Mouse (Mus musculus): ENCODE measurements around the gene Rph3al. TPM values are rescaled to one million over a fixed set of nuclear protein-coding genes. Genes with fewer than 3 reads are reported as not detected.

Rph3al gene
- 1 to 10 TPM; 2.9 to 3.4 TPM for total RNA-seq (2021)
- long read RNA-seq, experiment 1, partial matches to known transcripts: 0 of 1 reads
- long read RNA-seq, experiment 1, other reads (novel, unspliced or antisense): 1 of 1 reads
- long read RNA-seq, experiment 2, partial matches to known transcripts: 0 of 1 reads
- long read RNA-seq, experiment 2, other reads (novel, unspliced or antisense): 1 of 1 reads

DNA sequence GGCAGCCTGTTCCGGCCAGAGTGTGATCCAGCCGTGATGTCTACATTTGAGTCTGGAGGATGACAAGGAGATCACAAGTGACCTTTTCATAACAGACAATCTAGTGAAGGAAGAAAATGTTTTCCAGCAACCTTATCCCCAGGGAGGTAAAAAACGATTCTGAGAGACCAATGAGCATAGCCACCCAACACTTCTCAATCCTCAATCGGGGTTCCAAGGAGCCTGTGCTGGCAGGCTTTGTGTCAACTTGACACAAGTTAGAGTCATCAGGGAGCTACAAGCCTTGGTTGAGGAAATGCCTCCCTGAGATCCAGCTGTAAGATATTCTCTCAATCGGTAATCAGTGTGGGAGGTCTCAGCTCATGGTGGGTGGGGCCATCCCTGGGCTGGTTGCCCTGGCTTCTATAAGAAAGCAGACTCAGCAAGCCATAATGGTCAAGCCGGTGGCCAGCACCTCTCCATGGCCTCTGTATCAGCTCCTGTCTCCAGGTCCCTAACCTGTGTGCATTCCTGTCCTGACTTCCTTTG is at the start of gene Rph3al:
Gene Rph3al (minus strand): TSS at position 51 of the 528 bp plus-strand sequence.
- intact Hi-C loops (cut with DNase I): no loop called here
- no peak for DNase-seq (ENCODE audit: low spot score in 2 of 2)

DNA sequence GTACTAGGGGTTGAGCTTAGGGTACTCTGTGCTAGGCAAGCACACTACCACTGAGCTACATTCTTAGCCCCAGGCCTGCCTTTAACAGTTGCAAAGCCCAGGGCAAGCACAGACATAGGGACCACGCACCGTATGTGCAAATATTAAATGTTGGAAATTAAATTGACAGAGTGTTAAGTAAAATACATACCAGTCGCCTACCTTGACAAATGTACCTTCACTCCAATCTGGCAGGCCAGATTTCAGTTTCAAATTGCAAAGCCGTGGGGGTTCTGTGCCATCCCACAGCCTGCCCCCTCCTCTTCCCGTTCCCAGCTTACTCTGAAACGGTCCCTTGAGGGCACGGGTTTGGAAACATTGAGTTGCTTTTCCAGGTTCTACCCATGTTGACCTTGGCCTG is 47.7 kb upstream of the Rph3al start:
- intact Hi-C loops (cut with DNase I): no loop called here
- DNase-seq (ENCODE audit: low spot score in 2 of 2): no peak

DNA sequence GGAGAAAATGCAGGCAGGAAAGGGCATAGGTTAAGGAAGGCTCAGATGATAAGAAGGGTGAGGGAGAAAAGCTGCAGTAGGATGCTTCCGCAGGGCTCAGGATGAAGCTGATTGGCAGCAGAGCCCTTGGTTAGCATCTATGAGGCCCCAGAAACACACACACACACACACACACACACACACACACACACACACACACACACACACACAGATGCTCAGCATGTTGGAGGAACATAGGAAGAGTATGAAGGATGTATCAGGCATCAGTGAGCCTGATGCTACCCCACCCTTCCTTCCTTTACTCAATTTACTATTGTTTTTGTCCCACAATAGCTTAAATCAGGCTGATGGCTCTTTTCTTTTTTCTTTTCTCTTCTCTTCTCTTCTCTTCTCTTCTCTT is 46.4 kb upstream of the Rph3al start:
- no peak for DNase-seq (ENCODE audit: low spot score in 2 of 2)
- intact Hi-C loops (cut with DNase I): no loop called here

DNA sequence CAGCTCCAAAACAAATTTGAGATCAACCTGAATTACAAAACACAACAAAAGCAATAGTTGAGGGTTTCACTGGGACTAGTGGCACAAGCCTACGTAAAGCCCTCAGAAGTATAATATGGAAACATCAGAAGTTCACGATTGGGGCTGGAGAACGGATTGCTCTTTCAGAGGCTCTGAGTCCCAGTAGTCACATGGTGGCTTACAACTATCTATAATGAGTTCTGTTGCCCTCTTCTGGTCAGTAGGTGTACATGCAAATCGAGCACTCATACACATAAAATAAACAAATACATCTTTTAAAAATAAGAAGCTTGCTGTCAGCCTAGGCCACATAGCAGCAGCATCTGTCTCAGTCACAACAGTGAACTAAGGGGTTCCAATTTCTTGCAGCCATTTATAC is 45.0 kb upstream of the Rph3al start:
- intact Hi-C loops (cut with DNase I): no loop called here
- no peak for DNase-seq (ENCODE audit: low spot score in 2 of 2)

DNA sequence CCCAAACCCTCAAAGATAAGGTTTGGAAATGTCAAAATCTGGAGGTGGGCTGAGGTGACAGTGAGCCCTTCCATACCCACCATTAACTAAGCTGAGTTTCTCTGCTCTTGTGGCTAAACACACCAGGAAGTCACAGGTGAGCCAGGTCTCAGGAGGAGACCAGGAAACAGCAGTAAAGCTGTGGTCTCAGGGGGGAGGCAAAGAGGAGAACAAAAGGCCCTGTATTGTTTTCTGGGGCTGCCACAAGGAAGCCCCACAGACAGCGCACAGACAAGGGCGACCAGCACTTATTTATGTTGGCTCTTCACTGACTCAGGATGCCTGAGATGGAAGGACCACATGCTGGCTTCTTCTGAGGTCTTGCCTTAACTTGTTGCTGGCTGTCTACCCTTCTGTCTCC is 42.2 kb upstream of the Rph3al start:
- intact Hi-C loops (cut with DNase I): no loop called here
- DNase-seq (ENCODE audit: low spot score in 2 of 2): no peak

DNA sequence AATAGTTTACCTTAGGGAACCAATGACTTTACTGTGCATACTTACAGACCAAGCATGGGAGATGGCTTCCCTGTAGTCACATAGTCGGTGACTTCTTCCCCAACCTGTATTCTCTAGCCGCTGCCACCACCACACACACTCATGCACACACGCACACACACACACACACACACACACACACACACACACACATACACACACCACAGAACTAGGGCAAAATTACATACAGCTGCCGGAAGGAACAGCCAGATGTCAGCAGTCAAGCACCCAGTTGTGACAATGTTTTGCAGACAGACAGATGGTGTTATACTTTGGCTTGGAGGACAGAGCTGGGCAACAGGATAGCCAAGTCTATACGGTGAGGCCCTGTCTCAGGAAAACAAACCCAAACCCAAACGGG is 39.8 kb upstream of the Rph3al start:
- DNase-seq (ENCODE audit: low spot score in 2 of 2): no peak
- intact Hi-C loops (cut with DNase I): no loop called here

DNA sequence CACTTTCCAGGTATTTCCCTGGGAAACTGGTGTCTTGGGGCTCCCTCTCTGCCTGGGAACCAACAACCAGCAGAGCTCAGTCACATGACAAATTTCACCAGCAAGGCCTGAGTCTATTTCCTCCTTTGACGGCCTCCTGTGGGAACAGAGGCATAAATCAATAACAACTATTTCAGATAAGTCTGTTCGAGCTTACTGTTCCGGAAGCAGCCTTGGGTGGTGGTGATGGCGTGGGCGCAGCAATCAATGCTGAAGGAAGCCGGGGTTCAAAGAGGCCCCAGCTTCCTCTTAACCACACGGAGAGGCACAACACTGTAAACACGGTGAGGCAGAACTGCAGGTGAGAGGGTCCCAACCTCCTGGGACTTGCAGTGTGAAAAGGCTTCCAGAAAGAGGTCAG is 38.5 kb upstream of the Rph3al start:
- DNase-seq (ENCODE audit: low spot score in 2 of 2): no peak
- intact Hi-C loops (cut with DNase I): no loop called here

DNA sequence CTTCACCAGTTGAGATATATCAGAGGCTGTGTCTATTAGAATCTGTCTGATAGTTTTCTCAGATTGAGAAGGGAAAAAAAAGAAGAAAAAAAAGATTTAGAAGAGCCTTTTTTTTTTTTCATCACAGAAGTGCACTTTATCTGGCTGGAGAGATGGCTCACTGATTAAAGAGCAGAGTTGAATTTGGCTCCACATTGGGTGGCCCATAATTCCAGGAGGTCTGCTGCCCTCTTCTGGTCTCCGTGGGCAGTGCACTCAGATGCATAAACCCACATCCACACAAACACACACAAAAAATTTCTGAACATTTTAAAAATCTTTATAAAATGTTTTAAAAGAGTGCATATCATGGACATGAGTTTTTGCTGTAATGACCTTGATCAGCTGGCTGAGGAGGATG is 35.8 kb upstream of the Rph3al start:
- no peak for DNase-seq (ENCODE audit: low spot score in 2 of 2)
- intact Hi-C loops (cut with DNase I): no loop called here

DNA sequence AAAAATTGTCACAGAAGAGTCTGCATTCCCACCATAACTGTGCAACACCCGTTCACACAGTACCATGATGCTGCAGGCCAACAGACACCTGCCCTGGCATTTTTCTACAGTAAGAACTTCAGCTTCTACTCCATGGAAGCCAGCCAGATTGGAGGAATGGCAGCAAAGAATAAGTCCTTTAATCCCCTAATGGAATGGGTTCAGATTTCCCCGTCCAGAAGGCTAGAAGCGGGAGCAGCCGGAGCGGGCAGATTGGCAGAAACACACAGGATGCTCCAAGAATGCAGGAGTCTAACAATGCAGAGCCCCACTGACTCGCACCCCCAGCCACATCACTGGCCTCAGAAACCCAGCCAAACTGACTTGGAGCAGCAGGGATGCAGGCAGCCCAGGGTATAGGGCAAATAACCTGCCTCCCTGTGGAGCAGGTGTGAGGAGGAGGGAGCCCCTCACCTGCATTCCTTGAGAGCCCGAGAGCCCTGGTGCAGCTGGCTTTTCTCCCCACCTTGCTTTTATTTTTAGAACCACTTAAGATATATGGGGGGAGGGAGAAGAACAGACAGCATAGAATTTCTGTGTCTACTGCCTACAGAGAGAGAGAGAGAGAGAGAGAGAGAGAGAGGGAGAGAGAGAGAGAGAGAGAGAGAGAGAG is 34.8 kb upstream of the Rph3al start:
- DNase-seq (ENCODE audit: low spot score in 2 of 2): no peak
- intact Hi-C loops (cut with DNase I): no loop called here

DNA sequence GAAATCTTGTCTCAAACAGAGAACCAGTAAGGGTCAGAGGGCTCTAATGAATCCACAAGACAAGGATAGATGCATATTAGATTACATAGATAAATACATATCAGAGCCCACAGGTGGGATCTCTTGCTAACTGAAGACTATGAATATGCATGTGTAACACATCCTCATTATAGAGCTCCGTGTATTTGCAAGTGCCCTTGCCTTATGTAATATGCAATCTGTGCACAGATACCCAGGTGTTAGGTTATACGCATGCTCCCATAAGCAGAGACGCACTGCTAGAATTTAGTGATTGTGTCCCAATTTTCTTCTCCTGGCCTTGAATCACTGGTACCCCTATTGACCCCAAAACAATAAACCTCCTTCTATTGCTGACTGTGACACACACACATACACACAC is 34.0 kb upstream of the Rph3al start:
- no peak for DNase-seq (ENCODE audit: low spot score in 2 of 2)
- intact Hi-C loops (cut with DNase I): no loop called here

DNA sequence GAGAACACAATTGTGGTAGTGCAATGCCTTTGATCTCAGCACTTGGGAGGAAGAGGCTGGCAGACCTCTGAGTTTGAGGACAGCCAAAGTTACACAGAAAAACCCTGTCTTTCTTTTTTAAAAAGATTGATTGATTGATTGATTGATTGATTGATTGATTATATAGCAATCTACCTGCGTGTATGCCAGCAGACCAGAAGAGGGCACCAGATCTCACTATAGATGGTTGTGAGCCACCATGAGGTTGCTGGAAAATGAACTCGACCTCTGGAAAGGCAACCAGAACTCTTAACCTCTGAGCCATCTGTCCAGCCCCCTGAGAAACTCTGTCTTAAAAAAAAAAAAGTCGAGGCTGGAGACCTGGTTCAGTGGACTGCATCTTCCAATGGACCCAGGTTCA is 32.4 kb upstream of the Rph3al start:
- no peak for DNase-seq (ENCODE audit: low spot score in 2 of 2)
- intact Hi-C loops (cut with DNase I): no loop called here

DNA sequence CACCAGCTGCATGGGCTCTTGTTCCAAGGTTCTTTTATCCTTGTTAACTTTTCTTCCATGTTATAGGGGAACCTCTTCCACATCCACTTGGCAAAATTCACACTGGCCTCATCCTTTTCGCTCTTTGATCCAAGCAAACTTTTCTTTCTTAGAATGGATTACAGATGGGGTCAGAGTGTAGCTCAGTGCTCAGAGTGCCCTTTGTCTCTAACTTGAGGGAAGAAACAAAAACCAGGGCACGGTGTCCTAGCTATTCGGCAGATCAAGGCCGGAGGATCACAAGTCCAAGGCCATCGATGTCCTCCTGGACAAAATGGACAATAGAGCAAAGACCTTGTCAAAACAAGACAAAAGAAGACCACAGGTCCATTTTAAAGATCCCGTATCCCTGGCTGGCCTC is 30.5 kb upstream of the Rph3al start:
- intact Hi-C loops (cut with DNase I): loop anchor here (5.0 kb wide), 1 partner anchor 56 kb away; no protein-coding TSS in a partner anchor
- DNase-seq (ENCODE audit: low spot score in 2 of 2): no peak

DNA sequence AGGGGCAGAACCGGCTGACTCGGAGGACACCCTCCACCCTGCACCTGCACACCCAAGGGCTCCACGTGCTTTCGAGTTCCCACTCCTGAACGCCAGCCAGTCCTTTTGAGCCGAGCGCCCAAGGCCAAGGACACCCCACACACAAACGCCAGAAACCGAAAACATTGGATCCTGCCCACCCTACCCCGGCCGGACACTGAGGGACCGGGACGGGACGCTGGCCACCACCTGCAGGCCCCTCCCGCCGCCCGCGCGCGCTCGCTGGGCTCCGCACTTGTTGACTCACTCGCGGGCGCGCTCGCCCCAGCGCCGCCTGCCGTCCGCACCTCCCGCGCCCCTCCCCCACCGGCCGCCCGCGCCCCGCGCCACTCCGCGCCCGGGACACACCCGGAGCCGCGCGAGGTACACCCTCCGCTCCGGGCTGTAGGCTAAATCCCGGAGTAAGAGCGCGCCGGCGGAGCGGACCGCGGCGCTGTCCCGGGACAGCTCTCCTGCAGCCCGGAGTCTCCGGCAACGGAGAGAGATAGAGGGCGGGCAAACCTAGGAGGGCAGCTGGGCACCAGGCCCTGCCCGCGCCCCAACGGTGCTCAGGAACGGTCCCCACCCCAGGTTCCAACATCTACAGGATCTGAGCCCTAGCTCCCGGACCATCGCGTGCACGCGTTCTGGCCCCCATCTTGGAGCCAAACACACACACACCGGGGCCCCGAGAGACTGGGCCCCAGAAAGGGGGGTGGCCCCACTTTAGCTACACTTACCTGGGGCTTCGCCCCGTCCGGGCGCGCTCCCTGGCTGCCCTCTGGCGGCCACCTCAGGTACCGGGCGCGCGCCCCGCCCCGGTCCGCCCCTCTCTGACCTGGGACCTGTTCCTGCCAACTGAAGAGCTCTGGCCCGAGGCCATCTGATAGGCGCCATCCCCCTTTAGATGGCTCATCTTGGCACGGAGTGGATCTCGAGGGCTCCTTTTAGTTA is 28.5 kb upstream of the Rph3al start:
- intact Hi-C loops (cut with DNase I): loop anchor here (2.0 to 5.0 kb wide), 2 partner anchors 54 to 184 kb away; no protein-coding TSS in a partner anchor
- peak; percentile 39 to 58 for DNase-seq (ENCODE audit: low spot score in 2 of 2)

DNA sequence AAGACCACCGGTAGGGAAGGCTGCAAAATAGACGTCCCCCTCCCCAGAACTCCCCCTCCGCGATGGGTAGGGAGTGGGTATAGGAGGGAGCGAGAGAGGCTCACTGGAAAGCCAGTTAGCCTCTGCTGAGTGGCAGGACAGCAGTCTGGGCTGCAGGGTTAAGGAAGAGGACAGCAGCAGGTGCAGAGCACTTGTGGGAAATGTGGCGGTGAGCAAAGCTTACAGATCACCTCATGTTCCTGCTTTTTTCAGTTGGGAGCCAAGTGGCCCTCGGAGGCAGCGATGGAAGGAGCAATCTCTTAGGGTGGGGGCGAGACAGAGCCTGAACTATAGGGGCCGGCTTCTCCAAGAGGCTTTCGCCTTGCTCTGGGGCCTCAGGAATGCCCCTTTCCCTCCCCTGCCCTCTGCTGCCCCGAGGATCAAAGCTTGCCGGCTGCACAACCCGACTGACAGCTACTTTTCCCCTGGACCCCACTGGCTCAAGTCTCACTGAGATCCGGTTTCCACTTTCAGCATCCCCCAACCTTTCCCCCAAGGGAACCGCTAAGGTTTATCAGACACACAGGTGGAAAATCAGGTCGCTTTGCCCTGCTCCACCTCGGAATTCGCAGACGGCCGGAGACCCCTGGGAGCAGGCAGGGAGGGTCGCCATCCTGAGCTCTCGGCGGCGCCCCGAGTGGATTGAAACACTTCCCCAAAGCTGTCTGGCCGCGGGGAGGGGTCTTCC is 27.6 kb upstream of the Rph3al start:
- intact Hi-C loops (cut with DNase I): loop anchor here (2.0 to 5.0 kb wide), 2 partner anchors 54 to 183 kb away; no protein-coding TSS in a partner anchor
- DNase-seq (ENCODE audit: low spot score in 2 of 2): no peak

DNA sequence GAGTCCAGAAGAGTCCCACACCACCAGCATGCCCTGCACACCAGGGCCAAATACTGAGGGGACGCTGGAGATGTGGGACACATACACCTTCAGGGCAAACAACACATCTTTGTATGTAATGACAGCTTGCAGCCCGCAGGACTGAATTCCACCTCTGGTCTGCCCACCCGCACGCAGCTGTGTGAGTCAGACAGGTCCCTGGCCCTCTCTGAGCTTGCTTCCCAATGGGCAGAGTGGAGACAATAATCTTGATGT is 26.2 kb upstream of the Rph3al start:
- DNase-seq (ENCODE audit: low spot score in 2 of 2): no peak
- intact Hi-C loops (cut with DNase I): no loop called here

DNA sequence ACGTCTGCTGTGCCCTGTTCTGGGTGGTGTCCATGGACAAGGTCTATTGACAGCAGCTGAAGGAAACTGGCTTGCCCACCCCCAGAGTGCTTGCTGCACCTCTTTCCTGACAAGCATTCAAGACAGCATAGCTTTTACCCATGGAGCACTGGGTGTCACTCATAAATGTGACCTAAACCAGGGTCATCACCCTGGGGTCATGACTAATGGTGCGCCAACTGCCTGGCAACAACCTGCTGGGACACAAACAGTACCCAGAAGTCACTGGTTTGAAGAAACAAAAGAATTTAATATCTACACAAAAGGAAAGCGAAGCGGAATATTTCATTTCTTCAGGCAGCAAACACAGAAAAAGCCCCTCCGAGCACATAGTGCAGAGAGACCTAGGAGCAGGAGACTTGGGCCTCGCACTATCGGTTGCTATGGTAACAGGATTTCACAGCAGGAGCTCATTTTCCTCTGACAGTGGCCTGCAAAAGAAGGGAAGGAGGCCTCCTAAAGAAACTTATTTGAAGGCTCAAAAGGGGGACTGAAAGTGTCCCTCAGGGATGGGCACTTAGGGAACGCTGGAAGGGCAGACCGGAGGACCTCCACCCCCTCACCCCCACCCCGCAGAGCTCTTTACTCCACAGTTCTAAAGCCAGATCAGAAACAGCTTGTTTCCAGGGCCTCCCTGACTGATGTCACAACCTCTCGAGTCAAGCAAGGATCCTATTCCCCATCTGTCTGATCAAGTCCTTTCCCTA is 25.7 kb upstream of the Rph3al start:
- peak; percentile 31 to 40 for DNase-seq (ENCODE audit: low spot score in 2 of 2)
- intact Hi-C loops (cut with DNase I): no loop called here

DNA sequence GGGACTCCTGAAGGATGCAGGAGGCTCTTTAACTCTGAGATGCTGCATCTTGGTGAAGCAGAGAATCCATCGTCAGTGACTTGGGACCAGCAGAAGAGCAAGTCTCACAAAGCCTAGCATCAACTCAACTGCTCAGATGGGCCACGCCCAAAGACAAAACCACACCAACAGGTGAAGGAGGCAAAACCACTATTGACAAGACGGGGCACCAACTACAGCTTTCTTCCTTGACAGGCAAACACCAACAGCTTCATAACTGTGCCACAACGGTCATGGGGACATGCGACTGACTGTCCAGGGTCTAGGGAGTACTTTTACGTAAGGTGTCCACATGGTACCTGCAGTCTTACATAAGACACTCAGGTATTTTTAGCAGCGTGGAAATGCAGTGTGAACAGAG is 23.6 kb upstream of the Rph3al start:
- intact Hi-C loops (cut with DNase I): no loop called here
- DNase-seq (ENCODE audit: low spot score in 2 of 2): no peak

DNA sequence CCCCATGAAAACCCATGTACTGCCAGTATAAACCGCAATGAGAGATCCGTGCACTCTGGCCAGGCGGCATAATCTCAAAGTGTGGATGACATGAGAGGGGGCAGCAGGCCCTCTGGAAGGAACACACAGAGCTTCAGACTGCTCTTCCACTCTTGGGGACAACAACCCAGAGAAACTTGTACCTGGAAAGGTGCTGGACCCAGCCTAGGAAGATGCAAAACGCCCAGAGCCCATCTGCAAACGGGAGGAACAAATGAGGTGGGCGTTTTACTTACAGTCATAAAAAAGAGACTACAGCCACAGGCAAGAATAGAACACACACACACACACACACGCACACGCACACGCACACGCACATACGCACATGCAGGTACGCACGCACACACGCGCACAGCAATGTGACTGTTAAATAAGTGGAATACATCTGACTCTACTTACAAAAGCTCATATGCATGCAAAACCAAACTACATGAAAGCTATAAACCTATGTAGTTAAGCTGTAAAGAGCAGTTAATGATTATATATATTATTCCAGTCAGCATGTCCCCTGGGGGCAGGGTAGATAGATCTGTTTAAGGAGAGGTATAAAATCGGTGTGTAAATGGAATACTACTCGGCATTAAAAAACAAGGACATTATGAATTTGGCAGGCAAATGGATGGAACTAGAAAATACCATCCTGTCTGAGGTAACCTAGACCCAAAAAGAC is 19.0 kb upstream of the Rph3al start:
- no peak for DNase-seq (ENCODE audit: low spot score in 2 of 2)
- intact Hi-C loops (cut with DNase I): no loop called here
